Mouse (Mus musculus): ENCODE measurements at regions not wholly inside any gene's neighbourhood (a gene's known extent, or its start where the extent isn't known, plus 50 kb on each side); places are given as distances from the start of the nearest gene placed in this dataset.

GRCm38 (mm10) chr19:53464681-53465080 is 64.2 kb upstream of the Dusp5 start:
- TF ChIP-seq ZC3H11A (IDR thresholded peaks at IDR 0.05; ENCODE audit: low read depth, low read length) (no peak; the same call in 1 of the 2 replicates), CTCF (IDR thresholded peaks at IDR 0.05 in 2 of 3, conservative IDR thresholded peaks at IDR 0.05 in 1 of 3; ENCODE audit: control insufficient read depth in 1 of 3, insufficient read depth in 1 of 3, low read depth in 2 of 3, low read length in 3 of 3, poor library complexity in 1 of 3, severe bottlenecking in 1 of 3) (no peak), POLR2A (IDR thresholded peaks at IDR 0.05; ENCODE audit: control insufficient read depth in 1 of 2, insufficient read depth in 1 of 2, low read depth in 1 of 2, low read length in 2 of 2, poor library complexity in 1 of 2) (no peak), NRF1 (IDR thresholded peaks at IDR 0.05; ENCODE audit: insufficient read depth, low read depth, low read length, poor library complexity, severe bottlenecking) (no peak), POLR2AphosphoS2 (IDR thresholded peaks at IDR 0.05; ENCODE audit: low read length) (no peak), CHD1 (IDR thresholded peaks at IDR 0.05; ENCODE audit: low read depth, low read length) (no peak), EP300 (IDR thresholded peaks at IDR 0.05; ENCODE audit: low read depth in 1 of 2, low read length in 2 of 2) (peak; percentile 99)
